Mouse (Mus musculus): Measurements from ENCODE around the gene Rtkn2. TPM values are rescaled to one million over a fixed set of nuclear protein-coding genes. Genes with fewer than 3 reads are reported as not detected.
A peak's percentile ranks its signal among the peaks of the same experiment; 100 is the strongest.

The Rtkn2 gene
- polyA plus RNA-seq, 1 experiment: 2.5 TPM

GRCm38 (mm10) chr10:68009867-68010266, 30.5 kb downstream of the Rtkn2 start:
- Histone ChIP-seq H3K4me3 (replicated peaks; ENCODE audit: control insufficient read depth, low read depth, low read length) (no peak overlapping the region), H3K27ac (ENCODE audit: control insufficient read depth, insufficient read depth, low read depth, low read length, poor library complexity) (no peak overlapping the region), H3K4me1 (ENCODE audit: control insufficient read depth, insufficient read depth, low read length) (no peaks in the 10 kb centered on the region; the same call in 1 of the 2 replicates)
- TF ChIP-seq POLR2A (IDR thresholded peaks at IDR 0.05; ENCODE audit: borderline replicate concordance, control insufficient read depth, low read depth, low read length) (no peak), CTCF (IDR thresholded peaks at IDR 0.05; ENCODE audit: control insufficient read depth, insufficient read depth, low read length) (no peak)
- 78% methylated on average over 7 of the region's 7 CpGs for WGBS

- Histone ChIP-seq H3K27ac (ENCODE audit: control insufficient read depth, insufficient read depth, low read depth, low read length, poor library complexity) (no peak overlapping the region), H3K4me1 (ENCODE audit: control insufficient read depth, insufficient read depth, low read length) (no peaks in the 10 kb centered on the region), H3K4me3 (replicated peaks; ENCODE audit: control insufficient read depth, low read depth, low read length) (no peak overlapping the region)
- 96% methylated on average over 2 of the region's 2 CpGs for WGBS
- TF ChIP-seq CTCF (IDR thresholded peaks at IDR 0.05; ENCODE audit: control insufficient read depth, insufficient read depth, low read length): peak; percentile 98
- no peak for TF ChIP-seq POLR2A (IDR thresholded peaks at IDR 0.05; ENCODE audit: borderline replicate concordance, control insufficient read depth, low read depth, low read length)
Measured at GRCm38 (mm10) chr10:68013137-68013536, 33.8 kb downstream of the Rtkn2 start.

- TF ChIP-seq POLR2A (IDR thresholded peaks at IDR 0.05; ENCODE audit: borderline replicate concordance, control insufficient read depth, low read depth, low read length) (no peak), CTCF (IDR thresholded peaks at IDR 0.05; ENCODE audit: control insufficient read depth, insufficient read depth, low read length) (no peak)
Measured at GRCm38 (mm10) chr10:68020755-68021154, 41.4 kb downstream of the Rtkn2 start.

GRCm38 (mm10) chr10:68025660-68026059, 46.3 kb downstream of the Rtkn2 start:
- H3K4me1 ChIP-seq (ENCODE audit: control insufficient read depth, insufficient read depth, low read length): no peaks in the 10 kb centered on the region; the same call in 1 of the 2 replicates
- TF ChIP-seq POLR2A (IDR thresholded peaks at IDR 0.05; ENCODE audit: borderline replicate concordance, control insufficient read depth, low read depth, low read length): no peak
- TF ChIP-seq CTCF (IDR thresholded peaks at IDR 0.05; ENCODE audit: control insufficient read depth, insufficient read depth, low read length): no peak
- H3K4me3 ChIP-seq (replicated peaks; ENCODE audit: control insufficient read depth, low read depth, low read length): no peak overlapping the region
- no peak overlapping the region for H3K27ac ChIP-seq (ENCODE audit: control insufficient read depth, insufficient read depth, low read depth, low read length, poor library complexity)
- 80% methylated on average over 3 of the region's 3 CpGs for WGBS

More at GRCm38 (mm10) chr10:68020755-68021154, 41.4 kb downstream of the Rtkn2 start:
- 91% methylated on average over 2 of the region's 2 CpGs for WGBS
- Histone ChIP-seq H3K27ac (ENCODE audit: control insufficient read depth, insufficient read depth, low read depth, low read length, poor library complexity) (no peak overlapping the region), H3K4me1 (ENCODE audit: control insufficient read depth, insufficient read depth, low read length) (no peaks in the 10 kb centered on the region; the same call in 1 of the 2 replicates), H3K4me3 (replicated peaks; ENCODE audit: control insufficient read depth, low read depth, low read length) (no peak overlapping the region)

- H3K4me3 ChIP-seq (replicated peaks; ENCODE audit: control insufficient read depth, low read depth, low read length): no peak overlapping the region
- no peak for TF ChIP-seq CTCF (IDR thresholded peaks at IDR 0.05; ENCODE audit: control insufficient read depth, insufficient read depth, low read length)
- no peak for TF ChIP-seq POLR2A (IDR thresholded peaks at IDR 0.05; ENCODE audit: borderline replicate concordance, control insufficient read depth, low read depth, low read length)
- WGBS: 61% methylated on average over 12 of the region's 12 CpGs
Measured at GRCm38 (mm10) chr10:68028327-68029080, 49.1 kb downstream of the Rtkn2 start.

GRCm38 (mm10) chr10:68029081-68029626, 49.8 kb downstream of the Rtkn2 start:
- peak overlapping the region; percentile 84 for H3K27ac ChIP-seq (ENCODE audit: control insufficient read depth, insufficient read depth, low read depth, low read length, poor library complexity)
- H3K4me1 ChIP-seq (ENCODE audit: control insufficient read depth, insufficient read depth, low read length): no peaks in the 10 kb centered on the region
- 73% methylated on average over 5 of the region's 5 CpGs for WGBS
- no peak overlapping the region for H3K4me3 ChIP-seq (replicated peaks; ENCODE audit: control insufficient read depth, low read depth, low read length)
- no peak for TF ChIP-seq CTCF (IDR thresholded peaks at IDR 0.05; ENCODE audit: control insufficient read depth, insufficient read depth, low read length)
- no peak for TF ChIP-seq POLR2A (IDR thresholded peaks at IDR 0.05; ENCODE audit: borderline replicate concordance, control insufficient read depth, low read depth, low read length)

More at GRCm38 (mm10) chr10:68028327-68029080, 49.1 kb downstream of the Rtkn2 start:
- H3K4me1 ChIP-seq (ENCODE audit: control insufficient read depth, insufficient read depth, low read length): no peaks in the 10 kb centered on the region
- H3K27ac ChIP-seq (ENCODE audit: control insufficient read depth, insufficient read depth, low read depth, low read length, poor library complexity): peak overlapping the region; percentile 84

GRCm38 (mm10) chr10:68030027-68030426, 50.7 kb downstream of the Rtkn2 start:
- WGBS: 93% methylated on average over 6 of the region's 6 CpGs
- H3K4me3 ChIP-seq (replicated peaks; ENCODE audit: control insufficient read depth, low read depth, low read length): no peak overlapping the region
- TF ChIP-seq POLR2A (IDR thresholded peaks at IDR 0.05; ENCODE audit: borderline replicate concordance, control insufficient read depth, low read depth, low read length) (no peak), CTCF (IDR thresholded peaks at IDR 0.05; ENCODE audit: control insufficient read depth, insufficient read depth, low read length) (no peak)
- H3K4me1 ChIP-seq (ENCODE audit: control insufficient read depth, insufficient read depth, low read length): no peaks in the 10 kb centered on the region
- no peak overlapping the region for H3K27ac ChIP-seq (ENCODE audit: control insufficient read depth, insufficient read depth, low read depth, low read length, poor library complexity)

- no peak for TF ChIP-seq POLR2A (IDR thresholded peaks at IDR 0.05; ENCODE audit: borderline replicate concordance, control insufficient read depth, low read depth, low read length)
- no peak for TF ChIP-seq CTCF (IDR thresholded peaks at IDR 0.05; ENCODE audit: control insufficient read depth, insufficient read depth, low read length)
- H3K4me1 ChIP-seq (ENCODE audit: control insufficient read depth, insufficient read depth, low read length): no peaks in the 10 kb centered on the region
- no peak overlapping the region for H3K27ac ChIP-seq (ENCODE audit: control insufficient read depth, insufficient read depth, low read depth, low read length, poor library complexity)
- H3K4me3 ChIP-seq (replicated peaks; ENCODE audit: control insufficient read depth, low read depth, low read length): no peak overlapping the region
- WGBS: 91% methylated on average over 20 of the region's 20 CpGs
Measured at GRCm38 (mm10) chr10:68035707-68036367, 56.5 kb downstream of the Rtkn2 start.
